Mouse (Mus musculus) cerebellum, adult 2 months (tissue): ENCODE results near the gene Rhbdf1.

Experiments
- CTCF ChIP-seq: fragments of 200-500 bp; IDR thresholded peaks from 2 replicates; pipeline ENCODE4 v1.5.1; 2011; ENCODE audit warnings: low read depth, mild to moderate bottlenecking, control low read depth, low read length, moderate library complexity, borderline replicate concordance; ENCODE audit not compliant: insufficient read depth
- POLR2A ChIP-seq: fragments of 200-500 bp; IDR thresholded peaks from 2 replicates; pipeline ENCODE4 v1.6.1; 2011; ENCODE audit warnings: low read length, control low read depth, borderline replicate concordance; ENCODE audit not compliant: insufficient read depth

DNA sequence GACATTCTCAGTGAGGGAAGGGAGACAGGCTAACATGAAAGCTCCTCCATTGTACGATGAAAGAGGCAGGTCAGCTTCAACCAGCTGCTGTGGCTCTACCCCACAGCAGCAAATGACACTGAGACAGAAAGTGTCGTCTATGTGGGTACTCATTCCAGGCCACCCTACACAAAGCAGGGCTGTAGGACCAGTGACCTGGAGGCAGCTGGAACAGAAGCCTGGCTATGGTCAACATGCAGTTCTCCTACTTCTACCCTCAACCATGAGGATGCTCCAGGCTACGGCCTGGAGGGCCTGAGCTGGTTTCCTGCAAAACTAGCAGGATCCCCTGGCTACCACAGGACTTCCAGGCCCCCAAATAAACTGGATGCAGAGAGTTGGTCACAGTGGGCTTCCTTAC is 34.5 kb upstream of the Rhbdf1 start:
- no peak for TF ChIP-seq CTCF
- TF ChIP-seq POLR2A, result no peak
